Mouse (Mus musculus) layer of hippocampus, adult 8-10 months (tissue): Measurements from ENCODE around the gene Capn3. TPM values are rescaled to one million over a fixed set of nuclear protein-coding genes. Genes with fewer than 3 reads are reported as not detected.

Experiments used
- DNase-seq, 2 experiments: peaks; one replicate each; pipeline ENCODE4 v3.0.0; 2022; ENCODE audit warnings: low spot score in 2 of 2
- total RNA-seq, 4 experiments: library from RNA; stranded (reverse); gene quantifications; 2 replicates each; pipeline ENCODE4 v1.2.4; 2022

Gene Capn3
- total RNA-seq, 4 experiments from 2014 or later, result 13.1 to 22.5 (median 17.3) TPM

DNA sequence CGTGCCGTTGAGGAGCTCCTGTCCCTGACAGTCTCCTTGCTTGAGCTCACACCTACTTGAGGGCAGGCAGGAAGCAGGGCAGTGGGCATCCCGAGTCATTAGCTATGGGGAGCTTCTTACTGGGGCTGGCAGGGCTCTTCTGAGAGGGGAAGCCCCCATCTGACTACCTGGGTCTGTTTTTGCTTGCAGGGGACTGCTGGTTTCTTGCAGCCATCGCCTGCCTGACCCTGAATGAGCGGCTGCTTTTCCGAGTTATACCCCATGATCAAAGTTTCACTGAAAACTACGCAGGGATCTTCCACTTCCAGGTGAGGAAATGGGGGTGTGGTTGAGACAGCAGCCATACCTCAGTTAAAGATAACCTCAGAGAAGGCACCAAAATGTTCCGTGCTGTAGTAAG is 26.1 kb downstream of the Capn3 start:
- no peak for DNase-seq

- no peak for DNase-seq
Measured at GRCm38 (mm10) chr2:120482506-120483389, 26.9 kb downstream of the Capn3 start.

- DNase-seq, result no peak
Measured at GRCm38 (mm10) chr2:120484241-120484640, 28.4 kb downstream of the Capn3 start.

- no peak for DNase-seq
Measured at GRCm38 (mm10) chr2:120493254-120493653, 37.4 kb downstream of the Capn3 start.

GRCm38 (mm10) chr2:120496511-120496910 is 40.7 kb downstream of the Capn3 start:
- peak; percentile 45 to 53 for DNase-seq

DNA sequence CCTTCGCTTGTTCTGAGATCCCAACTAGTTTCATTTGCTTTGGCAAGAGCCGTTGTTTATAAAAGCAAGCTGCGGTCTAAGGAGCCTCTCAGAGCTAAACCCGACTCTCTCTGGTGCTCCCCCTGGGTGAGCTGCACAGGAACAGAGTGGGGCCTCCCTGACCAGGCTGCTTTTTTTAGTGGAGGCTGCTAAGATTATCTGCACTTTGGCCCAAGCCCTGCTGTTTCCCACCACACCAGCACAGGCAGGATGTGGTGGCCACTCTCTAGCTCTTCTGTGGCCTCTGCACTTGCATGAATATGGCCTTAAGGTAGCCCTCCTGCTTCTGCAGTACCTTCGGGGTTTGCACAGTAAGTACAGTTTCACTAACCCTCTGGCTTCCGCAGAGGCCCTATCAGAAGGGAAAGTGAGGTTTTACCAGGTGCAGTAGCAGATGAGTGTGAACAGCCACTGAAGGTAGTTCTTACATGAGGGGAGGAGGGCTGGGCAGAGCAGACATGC is 44.2 kb downstream of the Capn3 start:
- no peak for DNase-seq

DNA sequence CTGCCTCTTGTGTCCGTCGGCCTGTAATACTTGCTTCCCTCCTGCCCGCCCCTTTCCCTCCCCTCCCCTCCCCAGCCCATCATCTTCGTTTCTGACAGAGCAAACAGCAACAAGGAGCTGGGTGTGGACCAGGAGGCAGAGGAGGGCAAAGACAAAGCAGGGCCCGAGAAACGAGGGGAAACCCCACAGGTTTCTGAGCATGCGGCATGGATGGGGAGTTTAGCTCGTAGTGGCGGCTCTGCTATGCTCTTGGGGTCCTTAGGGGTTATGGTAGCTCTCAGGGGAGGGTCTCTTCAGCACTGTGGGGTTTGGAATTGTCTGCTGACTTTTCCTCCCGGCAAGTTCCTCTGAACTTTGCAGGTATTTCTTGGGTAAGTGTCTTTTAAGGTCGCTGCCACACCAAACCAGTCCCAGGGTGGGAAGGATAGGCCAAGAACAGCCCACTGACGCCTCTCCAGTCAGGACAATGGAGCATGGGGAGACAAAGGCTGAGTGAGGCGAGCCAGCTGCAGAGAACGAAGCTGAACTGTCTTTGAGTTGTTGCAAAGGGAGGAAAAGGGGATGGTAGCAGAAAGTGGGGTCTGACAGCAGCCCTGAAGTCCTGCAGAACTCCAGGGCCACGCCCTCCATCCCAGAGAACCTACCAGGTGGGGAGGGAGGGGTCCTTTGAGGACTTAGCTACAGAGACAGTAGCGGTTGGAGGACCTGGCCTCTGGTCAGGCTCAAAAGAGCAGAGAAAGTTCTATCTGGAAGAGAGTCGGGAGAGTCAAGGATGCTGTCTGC is 45.5 kb downstream of the Capn3 start:
- no peak for DNase-seq

DNA sequence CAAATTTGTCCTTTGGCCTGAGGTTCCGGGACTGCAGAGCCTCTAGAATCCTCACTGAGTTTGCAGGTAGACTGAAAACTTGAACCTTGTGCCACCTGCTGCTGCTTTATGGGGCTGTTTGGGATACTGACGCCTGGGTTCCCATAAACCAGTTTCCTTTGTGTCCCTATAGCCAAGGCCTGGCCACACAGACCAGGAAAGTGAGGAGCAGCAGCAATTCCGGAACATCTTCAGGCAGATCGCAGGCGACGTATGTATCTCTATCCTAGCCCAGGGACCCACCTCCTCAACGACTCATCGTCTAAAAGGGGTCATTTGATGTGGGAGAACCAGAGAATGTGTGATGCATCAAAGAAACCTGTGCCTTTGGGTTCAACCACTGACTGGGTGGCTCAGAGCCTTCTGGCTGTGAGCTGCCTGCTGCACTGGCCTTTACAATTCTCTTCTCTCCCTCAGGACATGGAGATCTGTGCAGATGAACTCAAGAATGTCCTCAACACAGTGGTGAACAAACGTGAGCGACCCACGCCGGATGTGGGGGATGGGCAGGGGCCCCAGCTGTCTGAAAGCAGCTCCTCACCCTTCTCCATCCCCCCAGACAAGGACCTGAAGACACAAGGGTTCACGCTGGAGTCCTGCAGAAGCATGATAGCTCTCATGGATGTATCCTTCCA is 46.2 kb downstream of the Capn3 start:
- no peak for DNase-seq

GRCm38 (mm10) chr2:120502605-120502990 is 46.8 kb downstream of the Capn3 start:
- DNase-seq, result peak in 1 of 2 experiments; percentile 14

DNA sequence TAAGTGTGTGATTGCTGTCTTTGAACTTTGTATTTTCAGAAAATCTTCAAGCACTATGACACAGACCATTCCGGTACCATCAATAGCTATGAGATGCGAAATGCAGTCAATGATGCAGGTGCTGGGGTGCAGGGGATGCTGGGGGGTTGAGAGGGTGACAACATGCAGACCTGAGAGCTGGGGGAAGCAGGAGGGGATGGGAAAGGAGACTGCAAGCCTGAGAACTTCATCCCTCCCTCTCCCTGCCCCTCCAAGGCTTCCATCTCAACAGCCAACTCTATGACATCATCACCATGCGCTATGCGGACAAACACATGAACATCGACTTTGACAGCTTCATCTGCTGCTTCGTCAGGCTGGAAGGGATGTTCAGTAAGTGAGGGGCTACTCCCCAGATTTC is 47.3 kb downstream of the Capn3 start:
- DNase-seq, result no peak

DNA sequence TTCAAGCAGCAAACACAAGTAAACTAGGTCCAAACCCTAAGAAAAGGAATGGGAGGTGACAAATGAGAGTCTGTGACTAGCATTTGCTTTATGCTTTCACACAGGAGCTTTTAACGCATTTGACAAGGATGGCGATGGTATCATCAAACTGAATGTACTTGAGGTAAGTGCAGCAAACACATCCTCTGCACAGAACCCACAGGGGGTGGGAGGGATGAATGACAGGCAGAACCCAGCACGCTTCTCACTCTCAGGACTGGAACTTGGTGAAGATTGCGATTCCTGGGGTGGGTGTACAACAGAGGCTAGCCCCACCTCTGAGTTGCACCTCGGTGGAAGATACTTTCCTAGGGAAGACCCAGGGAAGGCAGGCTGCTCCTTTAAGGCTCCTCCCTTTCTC is 48.2 kb downstream of the Capn3 start:
- DNase-seq, result no peak

- no peak for DNase-seq
Measured at GRCm38 (mm10) chr2:120514181-120514580, 58.4 kb downstream of the Capn3 start.

DNA sequence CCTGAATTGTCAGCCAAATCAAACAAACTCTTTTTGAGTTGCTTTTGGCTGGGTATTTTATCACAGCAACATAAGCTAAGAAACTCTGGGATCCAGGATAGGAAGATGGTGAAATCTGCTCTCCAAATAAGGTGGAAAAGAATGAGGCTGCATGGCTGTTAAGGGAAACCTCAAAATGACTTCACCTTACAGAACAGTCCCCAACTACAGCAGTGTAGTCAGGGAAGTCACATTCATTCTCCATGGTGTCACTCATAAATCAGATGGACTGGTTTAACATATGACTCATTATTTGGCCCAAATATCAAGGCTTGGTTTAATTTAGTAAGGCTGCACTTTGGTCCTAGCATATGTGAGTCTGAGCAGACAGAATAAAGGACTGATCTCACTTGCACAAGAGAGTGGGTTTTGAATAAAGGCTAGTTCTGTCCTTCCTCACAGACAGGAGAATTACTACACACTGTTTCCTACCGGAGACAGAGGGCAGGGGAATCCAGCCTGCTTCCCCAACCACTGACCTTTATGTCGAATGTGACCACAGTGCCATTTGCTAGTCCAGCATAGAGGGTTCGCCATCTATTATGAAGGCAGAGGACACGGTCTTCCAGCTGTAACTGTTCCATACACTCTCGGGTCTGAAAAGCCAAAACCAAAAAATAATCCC is 62.9 kb downstream of the Capn3 start:
- DNase-seq, result no peak

- DNase-seq, result no peak
Measured at GRCm38 (mm10) chr2:120526771-120527170, 71.0 kb downstream of the Capn3 start.

DNA sequence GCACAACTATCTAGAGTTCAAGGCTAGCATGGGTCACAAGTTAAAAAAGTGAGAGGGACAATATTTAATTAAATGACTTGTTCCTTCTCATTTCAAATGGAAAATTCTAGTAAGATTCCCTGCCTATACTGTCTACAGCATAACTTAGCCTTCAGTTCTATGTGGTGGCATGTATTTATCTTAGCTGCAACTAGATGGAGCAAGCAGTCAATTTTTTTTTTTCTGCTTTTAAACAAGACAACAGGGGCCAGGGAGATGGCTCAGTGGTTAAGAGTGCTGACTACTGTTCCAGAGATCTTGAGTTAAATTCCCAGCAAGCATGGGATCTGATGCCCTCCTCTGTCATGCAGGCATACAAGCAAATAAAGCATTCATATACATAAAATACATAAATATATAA is 73.7 kb downstream of the Capn3 start:
- DNase-seq, result no peak

DNA sequence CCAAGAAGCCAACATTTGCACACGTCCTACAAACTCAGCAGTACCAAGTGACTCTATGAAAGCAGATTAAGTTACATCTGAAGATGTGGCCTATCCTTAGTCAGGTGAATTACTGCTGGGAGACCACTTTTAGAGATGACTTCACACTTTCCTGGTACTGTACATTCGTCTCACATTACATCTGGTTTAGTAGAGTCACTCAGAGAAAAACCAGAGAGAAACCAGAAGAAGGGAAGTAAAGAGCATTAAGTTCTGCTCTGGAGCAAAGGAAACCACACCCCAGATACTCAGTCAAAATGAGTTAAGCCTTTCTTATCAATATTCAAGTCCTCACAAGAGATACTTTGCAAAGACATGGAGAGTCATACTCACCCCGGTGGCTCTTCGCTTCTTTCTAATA is 75.4 kb downstream of the Capn3 start:
- DNase-seq, result no peak

- DNase-seq, result no peak
Measured at GRCm38 (mm10) chr2:120539333-120539732, 83.5 kb downstream of the Capn3 start.

DNA sequence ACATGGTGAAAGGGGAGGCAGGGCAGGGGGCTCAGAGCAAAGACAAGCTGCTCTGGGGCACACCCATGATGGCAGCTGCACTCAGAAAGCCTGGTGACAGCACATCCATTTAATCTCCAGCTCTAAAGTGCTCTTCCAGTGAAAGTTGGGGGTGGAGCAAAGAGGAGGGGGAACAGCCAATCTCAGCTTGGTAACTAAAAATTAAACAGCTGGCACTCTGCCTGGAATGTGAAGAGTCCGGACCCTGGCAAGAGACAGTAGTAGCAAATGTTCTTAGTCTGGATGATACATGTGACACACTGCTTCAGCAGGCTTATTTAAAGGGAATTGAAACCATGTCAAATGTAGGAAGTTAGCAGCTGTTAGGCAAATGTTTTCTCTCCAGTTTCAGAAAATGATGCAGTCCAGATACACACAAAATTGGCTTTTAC is 84.0 kb downstream of the Capn3 start:
- DNase-seq, result peak; percentile 77 to 85

DNA sequence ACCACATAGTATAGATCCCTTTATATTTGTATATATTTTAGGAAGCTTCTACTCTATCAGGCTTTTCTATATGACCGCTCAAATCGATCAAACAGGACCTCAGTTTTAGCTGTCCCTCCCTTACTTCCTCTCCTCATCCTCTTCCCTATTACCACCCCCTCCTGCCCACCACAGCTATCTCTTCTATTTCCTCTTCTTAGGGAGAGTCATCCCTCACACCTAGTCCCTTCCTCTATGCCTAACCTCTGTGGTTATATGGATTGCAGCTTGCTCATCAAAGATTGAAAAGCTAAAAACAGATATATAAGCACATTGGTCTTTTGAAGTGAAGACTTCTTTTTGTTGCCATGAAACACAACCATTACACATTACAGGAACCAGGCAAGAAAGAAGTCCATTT is 88.9 kb downstream of the Capn3 start:
- DNase-seq, result no peak
